Mouse (Mus musculus) adrenal gland, postnatal 4 days (tissue): Measurements from ENCODE around the gene Rspry1. TPM values are rescaled to one million over a fixed set of nuclear protein-coding genes. Genes with fewer than 3 reads are reported as not detected.
A peak's percentile ranks its signal among the peaks of the same experiment; 100 is the strongest.

Source experiments
- DNase-seq, 2 experiments: peaks; one replicate each; pipeline ENCODE4 v3.0.0; 2021 to 2022; ENCODE audit warnings: low spot score in 2 of 2, mixed read lengths in 2 of 2
- long read RNA-seq, 2 experiments: library from polyadenylated mRNA; stranded (forward); transcript quantifications; one replicate each; pipeline ENCODE4 v2.0.0; 2021
- total RNA-seq, 2 experiments: library from RNA; stranded (reverse); gene quantifications; 2 replicates each; pipeline ENCODE4 v1.2.3; 2021

Gene Rspry1
- total RNA-seq = 10 to 100 TPM; 26.2 to 26.7 TPM
- long read RNA-seq, experiment 1, transcript Rspry1-201 (15 exons, 3,852 nt) = major isoform, 5 of 8 reads
- long read RNA-seq, experiment 1, partial matches to known transcripts = 1 of 8 reads
- long read RNA-seq, experiment 1, other reads (novel, unspliced or antisense) = 0 of 8 reads
- long read RNA-seq, experiment 2, transcript Rspry1-205 (15 exons, 3,397 nt) = minor isoform, 9 of 44 reads
- long read RNA-seq, experiment 2, transcript Rspry1-201 (15 exons, 3,852 nt) = major isoform, 24 of 44 reads
- long read RNA-seq, experiment 2, partial matches to known transcripts = 2 of 44 reads
- long read RNA-seq, experiment 2, other reads (novel, unspliced or antisense) = 5 of 44 reads

DNA sequence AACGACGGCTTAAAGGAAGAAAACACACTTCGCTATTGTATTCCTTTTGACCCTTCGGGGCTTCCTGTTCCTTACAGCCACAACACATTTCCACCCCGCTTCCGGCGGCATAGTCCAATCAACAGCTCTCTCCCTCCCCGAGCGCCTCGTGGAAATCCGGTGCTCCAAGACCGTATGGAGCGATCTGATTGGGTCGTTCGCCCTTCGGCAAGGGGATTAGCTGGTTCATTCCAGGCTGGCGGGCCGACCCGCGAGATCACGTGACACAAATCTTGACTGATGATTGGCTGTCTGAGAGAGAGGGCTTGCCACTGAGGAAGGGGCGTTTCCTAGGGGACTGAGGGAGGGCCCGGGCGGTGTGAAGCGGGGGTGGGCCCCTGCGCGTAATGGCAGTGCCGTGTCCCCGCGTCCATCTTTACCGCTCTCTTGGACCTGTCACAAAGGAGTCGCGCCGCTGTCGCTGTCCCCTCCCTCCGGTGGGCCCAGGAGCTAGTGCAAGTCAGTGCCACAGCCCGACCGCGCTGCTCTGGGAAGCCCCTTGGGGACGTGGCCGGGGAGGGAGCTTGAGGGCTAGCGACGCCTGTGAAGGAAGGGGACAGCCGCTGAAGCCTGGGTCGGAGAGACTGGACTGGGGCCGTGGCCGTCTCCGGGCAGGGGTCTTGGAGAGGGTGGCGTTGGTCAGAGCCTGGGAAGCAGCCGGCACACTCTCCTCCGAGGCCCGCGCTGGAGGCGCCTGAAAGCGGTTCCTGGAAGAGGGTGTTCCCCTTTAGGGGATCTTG is at the start of gene Rspry1, which contains the start of gene Fam192a:
TSS of gene Rspry1 (plus strand) at position 331 of the 779 bp plus-strand sequence.
TSS of gene Fam192a (minus strand) at position 391 of the 779 bp plus-strand sequence.
- DNase-seq = peak; percentile 99 to 100

GRCm38 (mm10) chr8:94552696-94553095 is 49.0 kb upstream of the Rspry1 start:
- no peak for DNase-seq

DNA sequence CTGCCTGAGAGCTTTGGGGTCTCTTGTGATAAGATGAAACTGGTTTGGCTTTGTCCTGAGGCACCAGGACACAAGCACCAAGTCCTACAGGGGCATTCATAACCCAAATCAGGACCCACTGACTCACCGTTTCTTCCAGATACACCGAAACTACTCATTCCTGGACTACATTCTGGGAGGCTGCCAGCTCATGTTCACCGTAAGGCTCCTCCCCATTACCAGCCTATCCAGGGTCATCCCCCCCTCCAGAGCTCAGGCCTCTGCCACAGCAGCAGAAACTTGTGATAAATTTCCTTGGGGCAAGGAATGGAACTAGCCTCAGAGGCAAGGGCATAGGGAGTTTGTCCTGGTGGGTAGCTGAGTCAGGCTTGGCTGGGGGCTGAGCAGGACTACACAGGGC is 44.5 kb upstream of the Rspry1 start:
- peak in 1 of 2 experiments; percentile 29 for DNase-seq

- no peak for DNase-seq
These were observed 40.5 kb upstream of the Rspry1 start for GRCm38 (mm10) chr8:94561256-94561655.

DNA sequence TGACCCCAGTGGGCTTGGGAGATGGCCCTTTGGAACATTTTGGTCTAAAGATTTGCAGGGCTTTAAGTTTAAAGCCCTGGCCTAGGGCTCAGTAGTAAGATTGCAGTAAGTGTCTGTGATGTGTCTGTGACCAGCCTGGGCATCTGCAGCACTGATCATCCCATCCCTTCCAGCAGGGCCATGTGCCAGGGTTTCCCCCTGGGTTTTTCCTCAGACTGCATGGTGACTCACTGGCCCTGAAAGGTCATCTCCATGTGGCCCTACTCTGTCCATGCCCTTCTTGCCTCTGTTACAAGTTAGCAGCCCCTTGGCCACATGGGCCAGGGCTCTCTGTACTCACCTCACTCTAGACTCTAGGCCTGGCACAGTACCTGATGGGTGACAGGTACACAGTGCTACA is 37.3 kb upstream of the Rspry1 start:
- DNase-seq = no peak

DNA sequence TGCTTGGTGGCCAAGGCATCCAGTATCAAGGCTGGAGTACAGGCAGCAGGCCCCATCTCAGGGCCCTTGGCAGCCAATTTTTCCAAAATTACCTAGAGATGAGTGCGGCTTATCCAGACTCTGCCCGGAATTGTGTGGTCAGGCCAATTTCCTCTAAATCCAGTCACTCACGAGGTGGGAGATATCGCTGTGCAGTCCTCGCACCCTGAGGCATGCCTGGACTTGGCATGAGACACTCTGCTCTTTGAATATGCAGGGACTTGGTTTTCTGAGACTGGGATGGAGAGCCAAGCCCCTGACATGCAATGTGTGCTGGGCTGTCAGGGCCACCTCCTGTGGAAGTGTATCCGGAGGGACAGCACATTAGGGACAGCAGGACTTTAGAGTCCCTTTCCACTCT is 35.7 kb upstream of the Rspry1 start:
- DNase-seq = no peak

DNA sequence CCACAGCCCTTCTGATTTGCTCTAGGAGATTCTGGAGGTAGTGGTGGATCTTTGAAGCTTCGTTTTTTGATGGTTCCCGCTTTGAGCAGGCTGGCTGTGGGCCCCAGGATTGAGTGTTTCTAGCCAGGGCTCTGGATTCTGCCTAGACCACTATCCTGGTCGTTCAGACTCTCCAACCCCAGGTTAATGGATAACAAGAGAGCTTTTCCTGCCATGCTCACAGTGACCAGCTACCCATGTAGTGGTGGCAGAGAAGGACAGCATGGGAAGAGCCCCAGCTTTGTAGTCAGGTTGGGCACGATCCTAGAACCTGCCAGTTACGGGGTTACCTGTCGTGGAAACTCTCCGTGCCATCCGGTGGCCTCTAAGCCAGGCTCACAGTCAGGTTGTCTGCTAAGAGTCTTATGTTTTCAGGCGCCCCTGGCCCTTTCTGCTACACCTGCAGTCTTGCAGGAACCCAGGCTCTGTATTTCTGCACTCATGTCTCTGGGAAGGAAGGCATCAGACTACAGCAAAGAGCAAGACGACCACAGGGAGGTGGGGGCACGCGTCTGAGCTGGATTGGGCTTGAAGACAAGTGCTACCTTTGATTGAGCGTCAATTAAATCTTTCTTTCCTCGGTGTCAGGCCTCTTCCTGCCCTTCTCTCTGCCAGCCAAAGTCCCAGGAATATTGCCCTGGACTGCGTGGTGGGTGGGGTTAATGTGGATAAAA is 35.1 kb upstream of the Rspry1 start:
- no peak for DNase-seq

DNA sequence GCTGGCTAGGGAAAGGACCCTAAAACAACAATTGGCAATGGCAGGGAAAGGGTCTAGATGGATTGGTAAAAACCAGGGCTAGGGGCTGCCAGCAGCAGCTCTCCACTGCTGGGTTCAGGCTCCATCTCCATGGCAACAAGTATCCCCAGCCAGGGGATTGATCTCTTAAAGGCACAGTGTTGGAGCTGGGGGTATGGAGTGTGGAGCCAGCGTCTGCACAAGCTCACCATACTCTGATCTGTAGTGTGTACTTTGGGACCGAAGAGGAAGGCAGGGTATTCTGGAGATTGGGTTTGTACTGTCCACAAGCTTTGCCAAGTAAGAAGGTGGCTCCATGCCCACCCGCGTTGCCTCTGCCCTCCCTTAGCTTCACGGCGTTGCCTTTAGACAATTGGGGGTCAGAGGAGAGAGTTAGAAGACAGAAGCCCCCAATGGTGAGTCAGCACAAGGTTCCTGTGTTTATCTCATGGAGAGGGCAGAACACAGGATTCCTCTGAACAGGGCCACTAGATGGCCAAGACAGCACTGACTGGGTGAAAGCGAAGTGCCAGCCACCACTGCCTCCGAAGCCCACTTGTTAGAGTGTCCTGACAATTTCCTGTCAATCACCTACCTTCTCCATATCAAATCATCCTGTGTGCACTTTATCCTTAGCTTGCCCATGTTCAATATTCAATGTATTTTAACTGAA is 34.4 kb upstream of the Rspry1 start:
- no peak for DNase-seq

DNA sequence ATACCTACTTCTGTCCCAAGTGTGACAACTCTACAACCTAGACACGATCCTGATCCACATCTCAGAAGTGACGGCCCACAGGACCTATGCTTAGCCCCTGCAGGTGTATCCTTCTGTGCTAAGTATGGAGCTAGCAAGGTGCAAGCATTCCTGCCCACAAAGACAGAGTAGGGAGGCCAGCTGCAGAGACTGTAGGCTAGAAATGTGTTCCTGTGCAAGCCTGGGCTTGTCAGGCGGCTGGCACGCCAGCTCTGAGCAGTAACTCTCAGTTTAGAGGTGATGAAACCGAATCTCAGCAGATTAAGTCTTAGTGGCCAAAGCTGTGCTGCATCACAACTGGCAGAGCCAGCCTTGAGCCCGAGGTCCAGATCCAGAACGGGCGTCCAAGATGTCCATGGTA is 33.6 kb upstream of the Rspry1 start:
- DNase-seq = no peak

DNA sequence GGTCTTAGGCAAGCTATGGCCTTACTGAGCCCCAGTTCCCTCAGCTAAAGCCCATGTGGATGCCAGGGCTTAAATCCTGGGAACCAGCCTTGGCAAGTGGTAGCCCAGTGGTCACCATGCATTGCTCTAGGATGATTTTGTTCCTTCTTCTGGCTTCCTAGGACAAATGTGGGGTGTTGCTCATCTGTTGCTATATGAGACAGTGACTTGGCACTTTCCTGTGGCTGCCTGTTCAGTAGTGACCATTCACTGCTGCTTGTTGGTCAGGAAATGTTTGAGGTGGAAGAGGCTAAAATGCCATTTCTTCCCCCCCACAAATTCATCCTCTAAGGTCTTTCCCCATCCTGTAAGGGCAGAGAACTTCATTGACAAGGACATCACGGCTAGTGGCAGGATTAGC is 32.3 kb upstream of the Rspry1 start:
- no peak for DNase-seq

DNA sequence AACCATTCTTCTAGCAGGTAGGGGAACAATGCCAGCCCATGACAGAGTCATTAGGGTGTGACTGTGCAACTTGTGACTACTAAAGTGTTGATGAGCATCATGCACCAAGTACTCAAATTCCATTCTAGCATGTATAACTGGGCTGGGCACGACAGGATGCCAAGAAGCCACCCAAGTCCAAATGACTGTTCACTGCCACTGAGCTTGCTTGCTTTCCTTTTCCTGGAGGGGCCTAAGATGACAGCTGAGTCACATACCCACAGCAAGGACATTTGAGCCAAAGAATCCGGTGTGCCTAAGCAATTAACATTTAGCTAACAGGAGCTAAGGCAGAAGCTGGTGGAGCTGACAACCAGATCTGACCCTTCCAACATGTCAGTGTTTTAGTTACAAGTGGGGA is 29.8 kb upstream of the Rspry1 start:
- no peak for DNase-seq

DNA sequence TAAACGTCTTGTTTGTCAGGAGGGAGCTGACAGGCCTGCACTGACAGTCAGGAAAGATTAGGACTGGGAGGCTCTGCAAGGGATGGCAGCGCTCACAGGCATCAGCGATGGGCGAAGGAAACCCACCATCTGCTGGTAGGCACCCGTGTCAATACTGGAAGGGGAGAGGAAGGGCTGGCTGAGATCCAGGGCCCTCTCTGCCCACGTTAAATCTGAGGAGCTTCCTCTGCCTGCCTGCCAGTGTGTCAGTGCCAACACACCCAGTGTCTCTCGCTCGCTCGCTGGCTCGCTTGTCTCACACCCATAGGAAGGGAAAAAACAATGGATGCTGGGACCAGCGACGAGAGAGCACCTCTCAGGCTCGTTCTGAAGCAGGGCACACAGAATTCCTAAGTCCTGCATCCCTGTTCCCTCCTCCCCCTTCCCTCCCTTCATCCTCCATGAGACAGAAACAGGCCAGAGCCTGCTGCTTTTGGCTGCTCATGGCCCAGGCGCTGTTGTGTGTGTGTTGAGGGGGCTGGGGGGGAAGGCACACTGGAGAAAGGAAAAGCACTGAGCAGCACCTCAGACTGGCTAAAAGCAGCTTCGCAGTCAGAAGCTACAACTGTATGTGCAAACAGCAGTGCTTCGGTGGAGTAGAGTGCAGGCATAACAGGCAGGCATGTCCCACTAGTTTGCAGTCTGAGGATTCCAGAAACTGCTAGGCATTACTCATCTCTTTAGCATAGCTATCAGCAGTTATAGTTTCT is 27.4 kb upstream of the Rspry1 start:
- DNase-seq = no peak

- no peak for DNase-seq
These were observed 26.6 kb upstream of the Rspry1 start for GRCm38 (mm10) chr8:94575148-94575547.

- no peak for DNase-seq
These were observed 19.8 kb upstream of the Rspry1 start for GRCm38 (mm10) chr8:94581820-94582483.

DNA sequence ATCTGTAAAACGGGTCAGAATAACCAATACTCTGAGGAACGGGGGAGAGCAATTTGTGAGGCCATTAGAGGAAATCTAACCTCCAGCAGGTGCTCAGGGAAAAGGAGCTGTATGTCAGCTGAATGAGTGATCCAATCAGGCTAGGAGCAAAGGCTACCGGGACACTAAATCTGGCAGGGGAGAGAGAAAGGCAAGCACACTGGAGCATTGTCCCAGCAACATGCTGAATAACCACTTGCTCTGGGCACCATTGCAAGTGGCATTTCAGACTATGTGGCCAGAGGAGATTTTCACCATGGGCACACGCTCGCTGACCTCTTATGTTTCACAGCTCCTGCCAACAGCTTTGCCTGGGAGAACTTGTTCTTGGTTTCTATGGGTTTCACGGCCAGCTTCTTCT is 19.2 kb upstream of the Rspry1 start:
- no peak for DNase-seq

DNA sequence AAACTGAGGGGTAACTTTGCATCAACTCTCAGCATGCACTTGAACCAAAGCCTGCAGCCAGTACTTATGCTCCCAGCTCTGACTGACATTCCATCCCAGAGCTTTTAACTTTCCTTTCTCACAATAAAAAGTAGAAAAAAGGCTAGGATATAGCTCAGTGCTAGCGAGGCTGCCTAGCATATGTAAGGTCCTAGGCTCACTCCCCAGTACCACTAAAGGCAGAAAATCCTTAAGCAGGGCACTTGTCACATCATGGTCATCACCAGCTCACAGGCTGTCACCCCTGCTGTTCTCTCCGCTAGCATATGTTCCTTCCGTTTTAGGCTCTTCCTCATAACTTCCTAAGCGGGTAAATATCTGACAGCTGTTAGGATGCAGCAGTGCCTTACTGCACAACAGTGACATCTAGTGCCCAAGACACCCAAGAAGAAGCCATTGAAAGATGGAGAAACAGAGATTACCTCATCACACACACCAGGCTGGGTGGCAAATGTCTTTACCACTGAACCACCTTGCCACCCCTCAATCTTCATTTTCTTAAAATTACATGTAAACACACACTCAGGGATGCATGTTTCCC is 17.4 kb upstream of the Rspry1 start:
- no peak for DNase-seq

DNA sequence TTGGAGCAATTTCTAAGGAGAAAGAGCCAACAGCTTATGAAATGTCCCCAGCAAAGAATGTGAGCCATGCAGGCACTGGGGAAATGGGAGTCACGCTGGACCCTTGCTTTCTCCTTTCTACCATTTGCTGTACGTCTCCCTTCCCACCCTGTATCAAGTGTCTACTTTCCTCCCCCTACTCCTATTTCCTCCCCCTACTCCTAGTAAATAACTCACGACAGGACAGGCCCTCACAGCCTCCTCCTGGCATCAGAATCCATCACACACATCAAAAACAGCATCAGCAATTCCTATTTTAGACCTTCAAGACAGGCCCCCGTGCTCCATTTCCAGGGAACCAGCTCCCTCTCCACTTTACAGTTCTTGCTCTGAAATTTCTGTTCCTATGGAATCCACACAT is 10.0 kb upstream of the Rspry1 start:
- DNase-seq = no peak

GRCm38 (mm10) chr8:94594211-94594610 is 7.5 kb upstream of the Rspry1 start:
- DNase-seq = no peak

GRCm38 (mm10) chr8:94600478-94600877 is 1.3 kb upstream of the Rspry1 start:
- no peak for DNase-seq
